Mouse (Mus musculus): ENCODE measurements around the gene Psmd9. TPM values are rescaled to one million over a fixed set of nuclear protein-coding genes. Genes with fewer than 3 reads are reported as not detected.

Gene Psmd9
- polyA plus RNA-seq, 1 experiment from 2014 or later = 70.2 TPM

DNA sequence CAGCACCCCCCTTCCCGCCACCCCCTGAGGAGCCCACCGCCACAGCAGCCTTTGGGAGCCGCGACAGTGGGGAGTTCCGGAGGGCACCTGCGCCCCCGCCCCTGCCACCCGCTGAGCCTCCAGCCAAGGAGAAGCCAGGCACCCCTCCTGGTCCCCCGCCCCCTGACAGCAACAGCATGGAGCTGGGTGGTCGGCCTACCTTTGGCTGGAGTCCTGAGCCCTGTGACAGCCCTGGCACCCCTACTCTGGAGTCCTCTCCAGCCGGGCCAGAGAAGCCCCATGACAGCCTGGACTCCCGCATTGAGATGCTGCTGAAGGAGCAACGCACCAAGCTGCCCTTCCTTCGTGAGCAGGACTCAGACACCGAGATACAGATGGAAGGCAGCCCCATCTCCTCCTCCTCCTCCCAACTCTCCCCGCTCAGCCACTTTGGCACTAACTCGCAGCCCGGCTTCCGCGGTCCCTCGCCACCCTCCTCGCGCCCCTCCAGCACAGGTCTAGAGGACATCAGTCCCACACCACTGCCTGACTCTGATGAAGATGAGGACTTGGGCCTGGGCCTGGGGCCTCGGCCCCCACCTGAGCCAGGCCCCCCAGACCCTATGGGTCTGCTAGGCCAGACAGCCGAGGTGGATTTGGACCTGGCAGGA, 21.0 kb upstream of the Psmd9 start:
- Histone ChIP-seq H3K27me3 (no peaks in the 10 kb centered on the region), H3K27ac (no peak overlapping the region), H3K4me1 (peaks cover 74% of the 10 kb centered on the region), H3K9me3 (replicated peaks) (no peaks in the 10 kb centered on the region), H3K4me2 (replicated peaks) (peak overlapping the region; percentile 62; the same call in 1 of the 2 replicates), H3K36me3 (peaks cover 59% of the 10 kb centered on the region), H3K4me3 (no peak overlapping the region), H3K9ac (peak overlapping the region; percentile 36; the same call in 1 of the 2 replicates)
- 83% methylated on average over 22 of the region's 25 CpGs for WGBS
- no peak for ATAC-seq (ENCODE audit: low FRiP score)

DNA sequence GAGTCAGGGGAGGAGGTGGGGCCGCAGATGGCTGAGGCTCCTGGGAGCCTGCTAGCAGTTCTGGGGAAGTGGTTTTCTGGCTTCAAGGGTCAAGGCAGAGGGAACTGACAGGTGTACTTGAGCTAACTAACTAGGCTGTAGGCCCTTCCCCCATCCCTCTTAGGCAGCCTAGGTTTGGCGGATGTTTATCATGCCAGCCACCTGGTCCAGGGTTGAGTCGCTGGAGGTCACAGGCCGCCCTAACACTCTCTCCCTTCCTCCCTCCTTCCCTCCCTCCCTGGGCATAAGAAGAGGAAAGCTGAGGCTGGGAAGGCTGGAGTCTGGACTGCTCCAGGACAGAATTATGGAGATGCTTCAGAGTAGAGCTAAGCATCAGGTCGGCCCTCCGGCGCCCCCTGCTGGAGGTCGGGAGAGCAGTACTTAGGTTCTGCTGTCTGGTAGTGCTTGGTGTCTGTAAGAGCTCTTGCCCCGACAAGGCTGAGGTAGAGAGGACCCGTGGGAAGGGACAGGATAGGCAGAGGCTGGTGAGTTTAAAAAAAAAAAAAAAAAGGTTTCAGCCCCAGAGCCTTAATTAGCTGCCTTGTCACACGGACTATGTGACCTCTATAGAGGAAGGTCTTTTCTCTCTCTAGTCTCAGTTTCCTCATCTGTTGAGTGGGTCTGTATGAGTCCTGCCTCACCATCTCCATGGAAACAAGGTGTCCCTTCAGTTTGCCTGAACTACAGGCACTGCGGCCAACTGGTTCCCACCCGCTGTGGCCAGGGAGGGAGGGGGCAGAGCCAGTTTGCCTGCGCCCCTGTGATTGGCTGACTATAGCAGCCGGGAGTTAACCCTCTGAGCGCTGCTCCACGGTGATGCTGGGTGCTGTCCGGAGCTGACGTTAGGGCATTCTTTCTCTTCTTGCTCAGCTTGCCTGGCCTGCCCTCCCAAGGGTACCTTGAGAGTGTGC, 19.5 kb upstream of the Psmd9 start:
- peak; percentile 83 for ATAC-seq (ENCODE audit: low FRiP score)
- Histone ChIP-seq H3K9ac (peak overlapping the region; percentile 54), H3K4me3 (peak overlapping the region; percentile 35), H3K27me3 (no peaks in the 10 kb centered on the region), H3K36me3 (peaks cover 74% of the 10 kb centered on the region), H3K4me1 (peaks cover 60% of the 10 kb centered on the region), H3K4me2 (replicated peaks) (peak overlapping the region; percentile 62), H3K9me3 (replicated peaks) (no peaks in the 10 kb centered on the region), H3K27ac (0 out of 2 replicates have a peak overlapping the region, but pooled peaks have one; percentile 0)
- WGBS = 9% methylated on average over 19 of the region's 19 CpGs

DNA sequence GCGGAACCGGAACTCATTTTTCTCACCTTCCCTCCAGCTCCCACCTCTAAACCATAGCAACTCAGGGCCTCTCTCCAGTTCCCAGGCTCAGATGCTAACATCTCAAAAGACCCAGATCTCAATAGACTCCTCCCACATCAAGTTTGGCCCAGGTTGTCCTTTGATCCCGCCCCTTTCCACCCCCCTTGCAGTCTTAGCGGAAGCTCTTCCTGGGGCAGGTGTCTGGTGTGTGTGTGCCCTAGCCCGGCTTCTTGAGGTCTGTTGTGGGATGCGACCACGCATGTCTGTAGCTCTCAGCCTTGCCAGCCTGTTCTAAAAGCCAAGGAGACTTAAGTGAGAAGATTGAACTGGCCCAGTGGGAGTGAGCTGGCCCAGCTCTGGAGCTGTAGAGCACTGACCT, 18.6 kb upstream of the Psmd9 start:
- H3K27ac ChIP-seq = peak overlapping the region; percentile 0; the same call in 1 of the 2 replicates
- no peaks in the 10 kb centered on the region for H3K9me3 ChIP-seq (replicated peaks)
- no peaks in the 10 kb centered on the region for H3K27me3 ChIP-seq
- H3K36me3 ChIP-seq = peaks cover 76% of the 10 kb centered on the region
- H3K4me2 ChIP-seq (replicated peaks) = peak overlapping the region; percentile 62
- WGBS = 49% methylated on average over 7 of the region's 7 CpGs
- peaks cover 51% of the 10 kb centered on the region for H3K4me1 ChIP-seq
- peak overlapping the region; percentile 35 for H3K4me3 ChIP-seq
- ATAC-seq (ENCODE audit: low FRiP score) = no peak
- H3K9ac ChIP-seq = peak overlapping the region; percentile 54

DNA sequence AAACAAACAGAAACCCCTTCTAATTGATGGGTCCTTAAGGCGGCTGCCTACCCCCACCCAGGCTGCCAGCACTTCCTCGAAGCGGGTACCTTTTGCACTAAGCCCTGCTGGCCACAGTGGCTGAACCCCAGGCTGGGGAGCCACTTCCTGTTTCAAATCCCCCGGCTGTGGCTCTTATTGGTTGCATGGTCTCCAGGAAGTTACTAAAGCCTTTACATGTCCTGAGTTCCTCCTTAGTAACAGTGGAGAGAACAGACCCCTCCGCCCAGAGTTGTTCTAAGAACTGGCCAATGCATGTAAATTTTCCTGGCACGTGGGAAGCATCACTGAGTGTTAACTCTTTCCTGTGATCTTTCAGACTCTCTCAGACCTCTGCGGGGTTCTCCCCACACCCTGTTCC, 18.1 kb upstream of the Psmd9 start:
- Histone ChIP-seq H3K36me3 (peaks cover 76% of the 10 kb centered on the region), H3K9ac (peak overlapping the region; percentile 54; the same call in 1 of the 2 replicates), H3K27ac (peak overlapping the region; percentile 0; the same call in 1 of the 2 replicates), H3K4me3 (peak overlapping the region; percentile 35; the same call in 1 of the 2 replicates), H3K9me3 (replicated peaks) (no peaks in the 10 kb centered on the region), H3K27me3 (no peaks in the 10 kb centered on the region), H3K4me2 (replicated peaks) (peak overlapping the region; percentile 62), H3K4me1 (peaks cover 47% of the 10 kb centered on the region)
- ATAC-seq (ENCODE audit: low FRiP score) = no peak
- WGBS = 51% methylated on average over 7 of the region's 7 CpGs

DNA sequence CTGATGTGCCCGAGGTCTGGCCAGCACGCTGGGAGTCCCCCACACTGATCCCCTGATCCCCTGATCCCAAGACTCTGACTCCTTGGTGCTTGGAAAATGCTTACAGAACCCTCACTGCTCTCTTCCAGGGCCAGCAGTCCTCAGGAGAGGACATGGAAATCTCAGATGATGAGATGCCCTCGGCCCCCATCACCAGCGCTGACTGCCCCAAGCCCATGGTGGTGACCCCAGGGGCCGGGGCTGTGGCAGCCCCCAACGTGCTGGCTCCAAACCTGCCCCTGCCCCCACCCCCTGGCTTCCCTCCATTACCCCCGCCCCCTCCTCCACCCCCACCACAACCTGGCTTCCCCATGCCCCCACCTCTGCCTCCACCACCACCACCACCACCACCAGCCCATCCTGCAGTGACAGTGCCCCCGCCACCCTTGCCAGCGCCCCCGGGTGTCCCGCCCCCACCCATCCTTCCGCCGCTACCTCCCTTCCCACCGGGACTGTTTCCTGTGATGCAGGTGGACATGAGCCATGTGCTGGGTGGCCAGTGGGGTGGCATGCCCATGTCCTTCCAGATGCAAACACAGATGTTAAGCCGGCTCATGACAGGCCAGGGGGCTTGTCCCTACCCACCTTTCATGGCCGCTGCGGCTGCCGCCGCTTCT, 17.4 kb upstream of the Psmd9 start:
- Histone ChIP-seq H3K9ac (no peak overlapping the region), H3K4me2 (replicated peaks) (no peak overlapping the region)

DNA sequence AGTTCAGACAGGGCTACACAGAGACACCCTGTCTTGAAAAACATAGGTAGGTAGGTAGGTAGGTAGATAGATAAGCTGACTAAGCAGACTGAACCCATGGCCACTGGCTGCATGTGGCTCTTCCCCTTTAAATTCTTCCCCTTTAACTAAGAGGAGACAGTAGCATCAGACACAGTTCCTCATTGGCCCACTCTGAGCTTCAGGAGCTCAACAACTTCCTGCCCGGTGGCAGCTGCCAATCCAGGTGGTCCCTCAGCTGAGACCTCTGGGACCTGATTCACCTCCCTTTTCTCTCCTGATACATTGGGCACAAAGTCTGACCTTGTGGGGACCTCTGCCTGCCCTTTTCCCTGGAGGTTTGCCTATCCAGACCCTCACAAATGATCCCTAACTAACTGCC, 16.3 kb upstream of the Psmd9 start:
- 73% methylated on average over 1 of the region's 1 CpGs for WGBS
- peaks cover 73% of the 10 kb centered on the region for H3K36me3 ChIP-seq

More for the DNA sequence above, 17.4 kb upstream of the Psmd9 start:
- H3K4me1 ChIP-seq = peaks cover 41% of the 10 kb centered on the region
- H3K36me3 ChIP-seq = peaks cover 73% of the 10 kb centered on the region
- H3K27me3 ChIP-seq = no peaks in the 10 kb centered on the region
- no peak for ATAC-seq (ENCODE audit: low FRiP score)
- 92% methylated on average over 17 of the region's 19 CpGs for WGBS
- H3K4me3 ChIP-seq = no peak overlapping the region
- no peaks in the 10 kb centered on the region for H3K9me3 ChIP-seq (replicated peaks)
- H3K27ac ChIP-seq = no peak overlapping the region

DNA sequence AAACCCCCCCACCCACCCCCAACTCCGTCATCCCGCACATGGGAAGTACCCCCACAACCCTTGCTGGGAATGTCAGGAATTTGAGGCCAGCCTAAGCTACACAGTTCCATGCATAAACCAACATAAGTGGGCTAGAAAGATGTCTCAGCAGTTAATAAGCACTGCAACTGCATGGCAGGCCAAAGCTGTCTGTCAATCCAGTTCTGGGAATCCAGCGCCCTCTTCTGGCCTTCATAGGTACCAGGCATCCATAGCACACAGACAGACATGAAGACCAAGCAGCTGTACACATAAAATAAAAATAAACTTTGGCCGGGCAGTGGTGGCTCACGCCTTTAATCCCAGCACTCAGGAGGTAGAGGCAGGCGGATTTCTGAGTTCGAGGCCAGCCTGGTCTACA, 13.8 kb upstream of the Psmd9 start:
- Histone ChIP-seq H3K27me3 (no peaks in the 10 kb centered on the region), H3K9me3 (replicated peaks) (no peaks in the 10 kb centered on the region), H3K4me3 (no peak overlapping the region), H3K9ac (no peak overlapping the region), H3K4me1 (peaks cover 13% of the 10 kb centered on the region), H3K4me2 (replicated peaks) (no peak overlapping the region), H3K27ac (no peak overlapping the region), H3K36me3 (peaks cover 79% of the 10 kb centered on the region)
- 0 out of 2 replicates have a peak, but pooled peaks have one; percentile 32 for ATAC-seq (ENCODE audit: low FRiP score)
- 66% methylated on average over 7 of the region's 7 CpGs for WGBS

More for the DNA sequence above, 16.3 kb upstream of the Psmd9 start:
- Histone ChIP-seq H3K27me3 (no peaks in the 10 kb centered on the region), H3K4me2 (replicated peaks) (no peak overlapping the region), H3K9ac (no peak overlapping the region), H3K27ac (no peak overlapping the region), H3K4me3 (no peak overlapping the region), H3K9me3 (replicated peaks) (no peaks in the 10 kb centered on the region), H3K4me1 (peaks cover 39% of the 10 kb centered on the region)
- no peak for ATAC-seq (ENCODE audit: low FRiP score)

DNA sequence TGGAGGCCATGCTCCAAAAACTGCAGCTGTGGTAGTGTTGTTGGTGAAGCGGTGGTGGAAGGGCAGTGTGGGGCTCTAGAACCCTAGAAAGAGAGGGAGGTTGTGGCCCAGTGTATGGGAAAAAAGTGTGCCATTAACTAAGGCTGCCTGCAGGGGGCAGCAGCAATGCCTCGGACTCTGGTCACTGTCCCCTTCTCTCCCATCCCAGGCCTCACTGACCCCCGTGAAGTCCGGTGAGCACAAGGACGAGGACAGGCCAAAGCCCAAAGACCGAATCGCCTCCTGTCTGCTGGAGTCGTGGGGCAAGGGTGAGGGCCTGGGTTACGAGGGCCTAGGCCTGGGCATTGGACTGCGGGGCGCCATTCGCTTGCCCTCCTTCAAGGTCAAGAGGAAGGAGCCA, 12.4 kb upstream of the Psmd9 start:
- Histone ChIP-seq H3K9ac (no peak overlapping the region), H3K36me3 (peaks cover 84% of the 10 kb centered on the region), H3K27me3 (no peaks in the 10 kb centered on the region), H3K27ac (no peak overlapping the region), H3K4me3 (no peak overlapping the region), H3K9me3 (replicated peaks) (no peaks in the 10 kb centered on the region), H3K4me2 (replicated peaks) (no peak overlapping the region), H3K4me1 (0 out of 2 replicates have a peak, but pooled peaks cover under 1% of the 10 kb centered on the region)
- ATAC-seq (ENCODE audit: low FRiP score) = no peak
- WGBS = 86% methylated on average over 12 of the region's 12 CpGs

DNA sequence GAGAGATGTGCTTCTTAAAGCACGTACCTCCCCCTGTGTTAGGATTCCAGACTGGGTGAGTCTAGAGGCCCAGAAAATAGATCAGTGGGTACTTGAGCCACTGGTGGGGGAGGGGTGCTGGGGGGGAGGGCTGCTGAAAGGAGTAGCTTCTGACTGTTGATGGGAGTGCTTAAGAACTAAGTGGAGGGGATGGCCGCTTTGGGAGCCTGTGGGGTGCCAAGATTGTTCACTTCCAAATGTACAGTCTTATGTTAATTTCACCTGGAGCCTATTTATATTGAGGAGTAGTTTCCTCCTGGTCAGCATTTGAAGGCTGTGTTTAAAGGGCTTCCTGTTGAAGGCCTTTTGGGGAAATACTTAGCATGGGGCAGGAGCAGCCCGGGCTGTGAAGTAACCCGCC, 11.2 kb upstream of the Psmd9 start:
- no peak overlapping the region for H3K27ac ChIP-seq
- no peaks in the 10 kb centered on the region for H3K9me3 ChIP-seq (replicated peaks)
- H3K9ac ChIP-seq = no peak overlapping the region
- ATAC-seq (ENCODE audit: low FRiP score) = no peak
- H3K36me3 ChIP-seq = peaks cover 84% of the 10 kb centered on the region
- 94% methylated on average over 4 of the region's 4 CpGs for WGBS
- no peaks in the 10 kb centered on the region for H3K27me3 ChIP-seq
- H3K4me2 ChIP-seq (replicated peaks) = no peak overlapping the region
- H3K4me1 ChIP-seq = no peaks in the 10 kb centered on the region
- no peak overlapping the region for H3K4me3 ChIP-seq

DNA sequence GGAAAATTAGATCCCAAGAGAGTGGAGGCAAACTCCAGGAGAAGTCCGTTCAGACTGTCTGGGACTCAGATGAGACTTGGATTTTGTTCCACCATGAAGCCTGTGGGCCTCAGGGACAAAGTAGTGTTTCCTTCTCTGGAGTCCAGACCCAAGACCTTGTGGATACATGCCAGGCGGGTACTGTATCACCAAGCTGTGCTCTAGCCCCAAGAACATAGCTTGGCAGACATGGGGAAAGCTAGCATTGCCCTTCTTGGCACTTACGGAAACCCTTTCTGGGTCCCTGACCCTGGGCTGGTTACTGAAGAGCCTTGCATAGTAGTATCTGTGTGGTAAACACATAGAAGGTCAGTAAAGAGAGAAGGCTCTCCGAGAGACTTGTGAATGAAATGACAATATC, 9.8 kb upstream of the Psmd9 start:
- Histone ChIP-seq H3K4me2 (replicated peaks) (no peak overlapping the region), H3K4me3 (no peak overlapping the region), H3K9ac (no peak overlapping the region), H3K27ac (no peak overlapping the region), H3K27me3 (no peaks in the 10 kb centered on the region), H3K4me1 (no peaks in the 10 kb centered on the region), H3K36me3 (peaks cover 85% of the 10 kb centered on the region), H3K9me3 (replicated peaks) (no peaks in the 10 kb centered on the region)
- ATAC-seq (ENCODE audit: low FRiP score) = no peak
- WGBS = 99% methylated on average over 4 of the region's 4 CpGs

DNA sequence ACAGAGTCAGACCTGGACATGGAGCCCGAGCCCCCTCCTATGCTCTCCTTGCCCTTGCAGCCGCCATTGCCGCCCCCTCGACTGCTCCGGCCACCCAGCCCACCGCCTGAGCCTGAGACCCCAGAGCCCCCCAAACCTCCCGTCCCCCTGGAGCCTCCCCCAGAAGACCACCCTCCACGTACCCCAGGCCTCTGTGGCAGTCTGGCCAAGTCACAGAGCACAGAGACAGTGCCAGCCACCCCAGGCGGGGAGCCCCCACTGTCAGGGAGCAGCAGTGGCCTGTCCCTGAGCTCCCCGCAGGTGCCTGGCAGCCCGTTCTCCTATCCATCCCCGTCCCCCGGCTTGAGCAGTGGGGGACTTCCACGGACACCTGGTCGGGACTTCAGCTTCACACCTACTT, 9.3 kb upstream of the Psmd9 start:
- ATAC-seq (ENCODE audit: low FRiP score) = no peak
- no peak overlapping the region for H3K27ac ChIP-seq
- no peaks in the 10 kb centered on the region for H3K4me1 ChIP-seq
- H3K4me3 ChIP-seq = no peak overlapping the region
- no peak overlapping the region for H3K9ac ChIP-seq
- H3K4me2 ChIP-seq (replicated peaks) = no peak overlapping the region
- H3K9me3 ChIP-seq (replicated peaks) = no peaks in the 10 kb centered on the region
- H3K36me3 ChIP-seq = peaks cover 84% of the 10 kb centered on the region
- 95% methylated on average over 15 of the region's 15 CpGs for WGBS
- H3K27me3 ChIP-seq = no peaks in the 10 kb centered on the region

DNA sequence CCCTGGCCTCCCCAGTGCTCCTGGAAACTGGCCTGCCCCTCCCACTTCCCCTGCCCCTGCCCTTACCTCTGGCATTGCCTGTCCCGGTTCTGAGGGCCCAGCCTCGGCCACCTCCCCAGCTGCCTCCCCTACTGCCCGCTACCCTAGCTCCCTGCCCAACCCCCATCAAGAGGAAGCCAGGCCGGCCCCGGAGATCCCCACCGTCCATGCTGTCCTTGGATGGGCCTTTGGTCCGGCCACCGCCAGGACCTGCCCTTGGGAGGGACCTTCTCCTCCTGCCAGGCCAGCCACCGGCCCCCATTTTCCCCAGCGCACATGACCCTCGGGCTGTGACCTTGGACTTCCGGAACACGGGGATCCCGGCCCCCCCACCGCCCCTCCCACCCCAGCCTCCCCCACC, 8.9 kb upstream of the Psmd9 start:
- ATAC-seq (ENCODE audit: low FRiP score) = no peak
- no peaks in the 10 kb centered on the region for H3K27me3 ChIP-seq
- WGBS = 90% methylated on average over 15 of the region's 15 CpGs

More for the DNA sequence above, 8.9 kb upstream of the Psmd9 start:
- H3K27ac ChIP-seq = no peak overlapping the region
- H3K36me3 ChIP-seq = peaks cover 83% of the 10 kb centered on the region
- no peak overlapping the region for H3K4me2 ChIP-seq (replicated peaks)
- no peak overlapping the region for H3K4me3 ChIP-seq
- H3K4me1 ChIP-seq = no peaks in the 10 kb centered on the region
- no peak overlapping the region for H3K9ac ChIP-seq
- no peaks in the 10 kb centered on the region for H3K9me3 ChIP-seq (replicated peaks)

Measured in hindbrain, embryonic 12.5 days (tissue).